Mouse (Mus musculus) cerebellum, postnatal 25 days (tissue): Measurements from ENCODE around the gene Ppp1r14b.

Source experiments
- DNase-seq, 2 experiments: peaks; one replicate each; pipeline ENCODE4 v3.0.0; 2021; ENCODE audit warnings: mixed read lengths in 2 of 2

The Ppp1r14b gene

GRCm38 (mm10) chr19:6977759-6978638 is 3.2 kb downstream of the Ppp1r14b start:
- no peak for DNase-seq

DNA sequence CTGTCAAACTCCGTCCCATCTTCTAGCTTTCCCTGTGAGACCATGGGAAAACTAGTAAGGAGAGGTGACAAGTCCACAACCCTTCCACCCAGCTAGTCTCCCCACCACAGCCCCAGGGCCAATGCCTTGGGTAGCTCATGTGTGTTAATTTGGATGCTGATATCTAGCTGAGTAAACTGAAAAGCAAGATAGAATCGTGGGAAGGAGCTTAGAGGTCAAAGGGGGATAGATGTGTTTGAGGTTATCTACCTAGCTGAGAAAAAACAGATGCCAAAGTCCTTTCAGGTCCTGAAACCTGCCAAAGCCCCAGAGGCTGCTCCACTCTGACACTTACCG is 3.8 kb downstream of the Ppp1r14b start:
- DNase-seq = no peak

DNA sequence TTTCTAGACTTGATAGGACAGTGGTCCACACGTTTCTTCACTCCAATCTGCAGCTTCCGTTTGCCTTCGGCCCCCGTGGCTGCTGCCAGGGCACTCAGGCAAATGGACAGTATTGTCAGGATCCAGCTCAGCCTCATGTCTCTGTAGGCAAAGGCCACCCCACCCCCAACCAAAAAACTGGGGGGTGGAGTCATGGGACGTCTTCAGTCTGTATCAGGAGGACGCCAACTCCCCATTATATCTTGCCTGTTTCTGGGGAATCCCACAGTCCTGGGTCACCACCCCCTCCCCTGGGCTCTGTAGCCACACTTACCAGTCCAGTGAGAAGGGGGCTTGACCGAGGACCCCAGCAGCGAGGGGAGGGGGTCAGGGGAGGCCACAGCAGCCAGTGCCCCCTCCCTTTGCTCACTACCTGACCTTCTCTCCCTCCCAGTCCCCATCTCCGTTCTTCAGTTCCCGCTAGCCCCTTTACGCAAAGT is 4.3 kb downstream of the Ppp1r14b start:
- DNase-seq = peak; percentile 44 to 66

- peak; percentile 99 to 100 for DNase-seq
These were observed 5.0 kb downstream of the Ppp1r14b start for GRCm38 (mm10) chr19:6979486-6980380.

- peak; percentile 99 for DNase-seq
These were observed 5.8 kb downstream of the Ppp1r14b start, which contains the start of gene Fkbp2 for GRCm38 (mm10) chr19:6980381-6981093. Gene Fkbp2 (minus strand): TSS chr19:6980501.

DNA sequence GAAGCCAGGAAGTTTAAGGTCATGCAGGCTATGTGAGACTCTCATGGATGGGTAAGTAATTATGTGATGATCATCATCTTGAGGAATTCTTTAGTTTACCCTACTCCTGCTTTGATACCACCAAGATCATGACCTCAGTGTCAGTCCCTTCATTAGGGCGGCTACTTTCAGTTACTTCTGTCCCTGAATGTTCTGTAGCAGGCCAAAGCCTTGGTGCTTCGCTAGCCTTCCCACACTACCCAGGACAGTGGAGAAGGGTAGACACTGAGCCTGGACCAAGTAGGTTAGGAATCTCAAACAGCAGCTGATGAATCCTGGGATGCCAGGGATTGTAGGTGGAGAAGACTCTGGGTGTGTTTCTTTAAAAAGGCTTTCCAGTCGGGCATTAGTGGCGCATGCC is 6.7 kb downstream of the Ppp1r14b start:
- no peak for DNase-seq

DNA sequence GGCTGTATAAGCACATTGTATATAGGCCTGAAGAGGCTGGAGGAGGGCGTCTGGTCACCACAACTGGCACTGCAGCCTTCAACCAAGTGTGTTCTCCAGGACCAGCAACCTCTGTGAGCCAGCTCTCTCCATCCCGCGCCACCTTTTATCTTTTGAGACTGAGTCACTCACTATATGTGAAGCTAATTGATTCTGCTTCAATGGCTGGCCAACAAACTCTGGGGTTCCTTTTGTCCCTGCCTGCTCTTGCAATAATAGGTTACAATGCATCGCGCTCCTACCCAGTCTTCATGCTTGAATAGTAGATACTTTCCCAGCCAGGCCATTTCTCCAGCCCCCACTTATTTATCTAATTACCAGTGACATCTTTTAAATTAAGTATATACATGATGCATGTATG is 8.9 kb downstream of the Ppp1r14b start:
- no peak for DNase-seq

DNA sequence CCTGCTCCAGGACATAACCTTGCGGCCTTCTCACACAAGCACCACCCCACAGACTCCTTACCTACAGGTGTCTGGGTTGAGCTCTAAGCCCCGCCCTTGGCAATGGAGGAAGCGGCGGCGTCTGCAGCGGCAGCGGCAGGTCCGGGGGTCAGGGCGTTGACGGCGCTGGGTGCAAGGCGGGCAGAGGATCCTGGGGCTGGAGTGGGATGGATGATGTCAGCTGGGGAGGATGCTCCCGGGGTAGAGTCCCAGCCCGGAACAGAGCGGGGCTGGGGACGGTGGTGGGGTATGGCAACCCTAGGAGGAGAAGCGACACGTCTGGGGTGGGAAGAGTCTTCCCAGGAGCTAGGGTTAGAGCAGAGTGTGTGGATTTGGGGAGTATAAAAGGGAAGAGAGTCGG is 10.5 kb downstream of the Ppp1r14b start:
- DNase-seq = peak in 1 of 2 experiments; percentile 36

- no peak for DNase-seq
These were observed 11.4 kb downstream of the Ppp1r14b start for GRCm38 (mm10) chr19:6985951-6986708.

- peak; percentile 77 to 86 for DNase-seq
These were observed 12.5 kb downstream of the Ppp1r14b start, which contains the start of gene Vegfb for GRCm38 (mm10) chr19:6987061-6987903. Gene Vegfb (minus strand): TSS chr19:6987651.

DNA sequence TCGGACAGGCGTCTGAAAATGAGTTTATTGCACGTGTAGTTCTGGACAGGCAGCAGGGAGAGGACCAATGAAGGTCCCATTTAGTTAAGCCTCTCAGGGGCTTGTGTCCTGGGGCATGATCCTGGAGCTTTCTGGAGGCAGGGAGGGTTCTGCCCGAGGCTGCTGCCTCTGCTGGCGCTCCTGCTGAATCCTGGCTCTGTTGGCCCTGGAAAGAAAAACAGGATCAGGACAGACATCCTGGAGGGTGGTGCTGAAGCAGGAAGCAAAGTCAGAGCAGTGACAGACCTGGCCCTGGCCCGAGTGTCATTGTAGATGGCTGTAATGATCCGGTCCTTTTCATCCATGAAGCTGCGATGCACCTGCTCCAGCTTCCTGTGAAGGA is 13.1 kb downstream of the Ppp1r14b start:
- no peak for DNase-seq

DNA sequence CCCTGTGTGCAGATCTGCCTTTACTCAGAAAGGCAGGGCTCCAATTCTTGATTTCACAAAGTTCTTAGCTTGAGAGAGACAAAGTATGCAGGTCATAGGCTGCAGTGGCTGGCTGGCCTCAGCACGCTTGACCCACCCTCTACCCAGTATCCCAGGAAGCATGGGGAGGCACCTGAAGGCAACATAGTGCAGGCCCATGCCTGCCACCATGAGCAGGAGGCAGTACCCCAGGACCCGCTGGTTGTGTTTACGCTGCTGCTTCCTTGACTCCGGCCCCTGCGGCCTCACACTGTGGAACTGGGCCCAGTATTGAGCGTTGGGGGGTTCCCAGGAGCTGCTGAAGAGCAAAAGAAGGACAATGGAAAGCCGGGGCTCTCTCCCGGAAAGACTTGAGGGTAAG is 14.5 kb downstream of the Ppp1r14b start:
- peak in 1 of 2 experiments; percentile 17 for DNase-seq

- peak in 1 of 2 experiments; percentile 17 for DNase-seq
These were observed 15.9 kb downstream of the Ppp1r14b start for GRCm38 (mm10) chr19:6990712-6991111.

DNA sequence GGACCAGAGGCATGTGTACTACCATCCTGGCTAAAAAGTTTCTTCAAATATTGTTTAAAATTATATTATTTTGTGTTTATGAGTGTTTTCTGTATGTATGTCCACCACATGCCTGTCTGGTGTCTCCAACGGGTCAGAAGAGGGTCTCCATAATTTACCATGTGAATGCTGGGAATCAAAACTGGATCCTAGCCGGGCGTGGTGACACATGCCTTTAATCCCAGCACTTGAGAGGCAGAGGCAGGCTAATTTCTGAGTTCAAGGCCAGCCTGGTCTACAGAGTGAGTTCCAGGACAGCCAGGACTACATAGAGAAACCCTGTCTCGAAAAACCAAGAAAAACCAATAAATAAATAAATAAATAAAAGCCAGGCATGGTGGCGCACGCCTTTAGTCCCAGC is 16.4 kb downstream of the Ppp1r14b start:
- peak in 1 of 2 experiments; percentile 18 for DNase-seq

DNA sequence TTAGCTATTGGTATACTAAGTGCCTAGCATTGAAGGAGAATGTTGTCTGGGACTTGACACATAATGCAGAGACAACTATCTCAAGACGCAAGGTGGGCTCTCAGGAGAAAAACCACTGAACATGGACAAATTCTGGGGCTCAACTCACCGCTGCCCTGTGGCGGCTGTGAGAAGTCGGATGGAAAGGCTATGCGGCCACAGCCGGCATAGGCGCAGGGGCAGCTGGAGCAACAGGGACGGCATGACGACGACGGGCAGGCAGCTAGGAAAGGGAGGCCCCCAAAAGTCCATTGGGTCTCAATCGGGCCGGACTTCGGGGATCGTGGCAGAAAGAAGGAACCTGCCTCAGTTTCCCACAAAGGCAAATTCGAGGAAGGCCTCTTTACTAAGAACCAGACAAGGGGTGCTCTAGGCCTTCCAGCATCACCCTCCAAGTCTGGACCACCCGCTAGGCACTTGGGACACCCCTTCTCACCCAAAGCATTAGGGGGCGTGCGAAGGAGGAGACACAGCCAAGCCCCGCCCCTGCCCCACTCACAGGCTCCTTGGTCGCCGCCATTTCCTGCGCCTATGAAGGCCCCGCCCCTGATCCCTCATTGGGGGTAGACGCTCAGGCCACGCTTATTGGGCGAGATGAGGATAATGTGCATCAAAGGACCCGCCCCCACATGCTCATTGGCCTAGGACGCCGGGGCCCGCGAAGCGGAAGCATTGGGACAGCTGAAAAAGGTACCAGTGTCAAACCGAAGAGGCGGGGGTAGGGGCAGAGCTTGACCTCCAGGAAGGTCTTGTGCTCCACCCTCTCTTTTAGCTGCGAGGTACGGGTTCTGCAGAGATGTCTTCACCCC is 17.5 kb downstream of the Ppp1r14b start, which contains the start of gene Dnajc4:
Dnajc4 (minus strand) TSS at position 562 of the 848 bp plus-strand sequence.
- DNase-seq = peak; percentile 92 to 96

GRCm38 (mm10) chr19:6993011-6993770 is 18.4 kb downstream of the Ppp1r14b start:
- no peak for DNase-seq

DNA sequence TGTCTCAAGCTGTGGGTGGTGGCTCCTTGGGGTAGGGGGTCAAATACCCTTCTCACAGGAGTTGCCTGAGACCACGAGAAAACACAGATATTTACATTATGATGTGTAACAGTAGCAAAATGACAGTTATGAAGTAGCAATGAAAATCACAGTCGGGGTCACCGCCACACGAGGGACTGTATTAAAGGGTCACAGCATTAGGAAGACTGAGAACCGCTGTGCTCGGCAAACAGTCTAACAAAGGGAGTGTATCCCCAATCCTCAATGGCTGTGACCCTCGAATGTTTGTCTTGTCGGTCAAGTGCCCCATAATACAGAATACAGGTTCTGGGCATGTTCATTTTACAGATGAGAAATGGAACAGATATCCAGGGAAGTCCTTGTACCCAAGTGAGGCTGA is 19.2 kb downstream of the Ppp1r14b start:
- no peak for DNase-seq

- DNase-seq = peak in 1 of 2 experiments; percentile 21
These were observed 19.7 kb downstream of the Ppp1r14b start for GRCm38 (mm10) chr19:6994489-6994888.
